In the genomic region with DNA sequence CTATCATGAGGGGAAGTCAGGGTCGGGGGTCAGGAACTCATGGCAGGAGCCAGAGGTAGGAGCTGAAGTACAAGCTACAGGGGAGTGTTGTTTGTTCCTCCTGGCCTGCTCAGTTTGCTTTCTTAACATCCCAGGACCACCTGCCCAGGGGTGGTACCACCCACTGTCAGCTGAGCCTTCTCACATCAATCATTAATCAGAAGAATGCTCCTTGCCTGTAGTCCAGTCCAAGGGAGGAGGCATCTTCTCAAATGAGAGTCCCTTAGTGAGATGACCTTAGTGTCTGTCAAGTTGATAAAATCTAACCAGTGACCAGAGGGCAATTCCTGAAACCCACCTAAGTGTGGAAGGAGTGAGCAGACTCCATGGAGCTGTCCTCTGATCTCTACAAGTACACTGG, we compare ENCODE assay signal across 16 mouse cellular contexts.
"Had no signal": no experiment of that assay in that cellular context is flagged by ENCODE, and none has a peak within 500 bp of the region (broad histone marks: within the 10 kb centered on the region; RNA-seq: fewer than 3 reads in every experiment).

No protein-coding gene starts in this region.

- H3K27ac ChIP-seq: neural tube, embryonic 13.5 days; neural tube, embryonic 15.5 days; stomach, embryonic 15.5 days; stomach, postnatal 0 days had no signal

- H3K9me3 ChIP-seq: neural tube, embryonic 13.5 days; neural tube, embryonic 15.5 days; stomach, embryonic 15.5 days had no signal

- DNase-seq: retina, postnatal 1 day; right cerebral cortex, adult 18-20 months; right cerebral cortex, postnatal 14 days; right cerebral cortex, postnatal 25 days; right cerebral cortex, postnatal 4 days; spleen, adult 18-20 months; thymus, adult 18-20 months; thymus, adult 2 months; thymus, postnatal 14 days; thymus, postnatal 25 days; thymus, postnatal 36 days; thymus, postnatal 4 days had no signal

- H3K27me3 ChIP-seq: neural tube, embryonic 13.5 days; neural tube, embryonic 15.5 days; stomach, embryonic 15.5 days had no signal

- H3K36me3 ChIP-seq: neural tube, embryonic 13.5 days; neural tube, embryonic 15.5 days had no signal

- H3K4me1 ChIP-seq: neural tube, embryonic 13.5 days; neural tube, embryonic 15.5 days; stomach, embryonic 15.5 days had no signal

- H3K9ac ChIP-seq: neural tube, embryonic 13.5 days; neural tube, embryonic 15.5 days; stomach, embryonic 15.5 days had no signal

- H3K4me2 ChIP-seq: neural tube, embryonic 13.5 days; neural tube, embryonic 15.5 days; stomach, embryonic 15.5 days had no signal

- H3K4me3 ChIP-seq: neural tube, embryonic 13.5 days; neural tube, embryonic 15.5 days; stomach, embryonic 15.5 days had no signal
